Mouse (Mus musculus): Measurements from ENCODE around the gene BC030499.

DNA sequence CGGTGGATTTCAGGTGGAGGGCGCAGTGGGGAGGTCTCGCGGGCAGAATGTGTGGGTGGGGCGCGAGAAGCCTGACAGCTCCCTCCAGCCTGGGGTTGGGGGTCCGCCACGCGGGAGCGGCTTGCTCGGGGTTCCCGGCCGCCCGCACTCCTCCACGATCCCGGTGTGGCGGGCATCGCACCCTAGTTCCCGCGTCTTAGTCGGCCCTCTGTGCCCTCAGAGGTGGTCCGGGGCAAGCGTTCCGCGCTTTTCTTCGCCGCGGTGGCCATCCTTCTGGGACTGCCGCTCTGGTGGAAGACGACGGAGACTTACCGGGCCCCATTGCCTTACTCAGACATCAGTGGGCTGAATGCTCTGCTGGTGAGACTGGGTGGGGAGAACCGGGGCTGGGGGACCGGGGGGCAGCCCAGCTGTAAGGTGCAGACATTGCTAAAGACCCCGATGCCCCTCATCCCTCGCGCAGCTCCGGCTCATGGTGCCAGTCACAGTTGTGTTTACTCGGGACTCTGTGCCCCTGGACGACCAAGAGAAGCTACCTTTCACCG is 37.9 kb downstream of the BC030499 start:
- no peak for TF ChIP-seq CTCF (IDR thresholded peaks at IDR 0.05; ENCODE audit: control insufficient read depth, insufficient read depth, low read length)
- TF ChIP-seq POLR2A (IDR thresholded peaks at IDR 0.05; ENCODE audit: borderline replicate concordance, control insufficient read depth, low read depth, low read length), result no peak

Data from bone marrow, adult 2 months (tissue).